Mouse (Mus musculus) liver, postnatal 0 days (tissue): Measurements from ENCODE around the gene Bsnd. TPM values are rescaled to one million over a fixed set of nuclear protein-coding genes. Genes with fewer than 3 reads are reported as not detected.

Experiments used
- ATAC-seq: fragments of 200-750 bp; cut with Nextera tagmentation; 2 replicates; pipeline ENCODE4 v1.8.0; 2017; ENCODE audit warnings: mild to moderate bottlenecking, moderate library complexity
- DNase-seq: peaks from one replicate; pipeline ENCODE4 v3.0.0-alpha.2; 2016
- H3K27ac ChIP-seq: fragments of 300-500 bp; sonication (generic); 2 replicates; pipeline ENCODE4 v1.5.1; 2014; ENCODE audit warnings: antibody characterized with exemption, moderate library complexity, mild to moderate bottlenecking, low read depth
- H3K27me3 ChIP-seq: fragments of 300-500 bp; sonication (generic); 2 replicates; pipeline ENCODE4 v1.6.1; 2014; ENCODE audit warnings: low read length, control low read depth, mixed read lengths; ENCODE audit not compliant: insufficient read depth
- H3K36me3 ChIP-seq: fragments of 300-500 bp; sonication (generic); replicated peaks from 2 replicates; pipeline ENCODE4 v1.6.1; 2014; ENCODE audit warnings: mild to moderate bottlenecking, control low read depth, low read length, moderate library complexity, mixed read lengths; ENCODE audit not compliant: insufficient read depth
- H3K4me1 ChIP-seq: fragments of 300-500 bp; sonication (generic); 2 replicates; pipeline ENCODE4 v1.6.1; 2014; ENCODE audit warnings: antibody characterized with exemption, mild to moderate bottlenecking, control low read depth; ENCODE audit not compliant: insufficient read depth
- H3K4me2 ChIP-seq: fragments of 300-500 bp; sonication (generic); 2 replicates; pipeline ENCODE4 v1.6.1; 2014; ENCODE audit warnings: low read depth, mild to moderate bottlenecking, low read length, moderate library complexity, mixed read lengths
- H3K4me3 ChIP-seq: fragments of 300-500 bp; sonication (generic); 2 replicates; pipeline ENCODE4 v1.5.1; 2014; ENCODE audit warnings: low read depth, low read length
- H3K9ac ChIP-seq: fragments of 300-500 bp; sonication (generic); replicated peaks from 2 replicates; pipeline ENCODE4 v1.6.1; 2014; ENCODE audit warnings: mild to moderate bottlenecking, moderate library complexity
- H3K9me3 ChIP-seq: fragments of 300-500 bp; sonication (generic); 2 replicates; pipeline ENCODE4 v1.6.1; 2016; ENCODE audit warnings: mild to moderate bottlenecking, control low read depth, low read length, mixed read lengths
- CTCF ChIP-seq: sonication (generic); IDR thresholded peaks from 2 replicates; pipeline ENCODE4 v1.5.1; 2016; ENCODE audit warnings: antibody characterized with exemption, low read depth
- EP300 ChIP-seq: IDR thresholded peaks from 2 replicates; pipeline ENCODE4 v1.6.1; 2016; ENCODE audit warnings: antibody characterized with exemption, low read depth, mild to moderate bottlenecking
- WGBS: fragments of 180-500 bp; shearing (Covaris S2); extraction: QIAGEN DNeasy Blood & Tissue Kit; methylation state at CpG from one replicate; pipeline ENCODE4 v1.1.7; 2014; ENCODE audit not compliant: insufficient replicate concordance; 5-methylcytosine and 5-hydroxymethylcytosine counted together
- polyA plus RNA-seq: library from polyadenylated mRNA; unstranded; fragments of >200 nt; fragmentation: Nextera tagmentation; extraction: Ambion mirVana; gene quantifications from 2 replicates; pipeline ENCODE4 v1.2.1, GENCODE M21; 2015

The Bsnd gene
- not detected in 2 replicates for polyA plus RNA-seq

GRCm38 (mm10) chr4:106492116-106492515, at the start of gene Bsnd:
TSS of gene Bsnd (minus strand) at chr4:106492283.
- TF ChIP-seq CTCF: no peak
- no peak for TF ChIP-seq EP300
- no peak within 1 kb of the TSS for H3K4me3 ChIP-seq
- 43% methylated on average over 3 of the region's 3 CpGs for WGBS
- H3K9ac ChIP-seq: no peak within 1 kb of the TSS
- peaks cover 4% of the 10 kb centered on the region; the same call in 1 of the 2 replicates for H3K27me3 ChIP-seq
- peak; percentile 45 for DNase-seq
- H3K36me3 ChIP-seq: no peaks in the 10 kb centered on the region
- no peak within 1 kb of the TSS for H3K27ac ChIP-seq
- no peak within 1 kb of the TSS for H3K4me2 ChIP-seq
- H3K4me1 ChIP-seq: no peaks in the 10 kb centered on the region
- no peaks in the 10 kb centered on the region for H3K9me3 ChIP-seq
- ATAC-seq: peak; percentile 63

DNA sequence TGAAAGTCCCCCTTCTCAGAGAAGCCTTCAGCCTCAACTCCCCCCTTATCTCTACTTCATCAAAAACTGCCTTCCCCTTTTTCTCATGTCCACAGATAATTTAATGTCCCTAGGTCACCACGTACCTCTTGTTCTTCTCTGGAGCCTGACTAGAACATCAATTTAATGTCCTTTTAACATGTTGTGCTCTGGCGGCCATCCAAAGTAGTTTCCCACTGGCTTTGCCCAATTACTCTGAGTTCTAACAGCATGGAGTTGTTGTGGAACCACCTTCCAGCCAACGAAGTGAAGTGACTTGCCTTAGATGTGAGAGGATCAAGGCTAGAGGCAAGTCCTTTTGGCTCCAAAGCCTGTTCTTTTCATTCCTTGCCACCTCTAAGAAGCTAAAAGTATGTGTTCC, 49.4 kb upstream of the Bsnd start:
- H3K4me2 ChIP-seq: no peak overlapping the region
- TF ChIP-seq EP300 (no peak), CTCF (no peak)
- WGBS: 51% methylated on average over 3 of the region's 3 CpGs
- DNase-seq (no peak), ATAC-seq (no peak)
- H3K4me3 ChIP-seq: no peak overlapping the region
- H3K27ac ChIP-seq: no peak overlapping the region
- H3K27me3 ChIP-seq: no peaks in the 10 kb centered on the region
- H3K4me1 ChIP-seq: peaks cover 5% of the 10 kb centered on the region; the same call in 1 of the 2 replicates
- H3K9me3 ChIP-seq: no peaks in the 10 kb centered on the region
- no peak overlapping the region for H3K9ac ChIP-seq
- no peaks in the 10 kb centered on the region for H3K36me3 ChIP-seq

GRCm38 (mm10) chr4:106539756-106540155, 47.7 kb upstream of the Bsnd start:
- H3K9ac ChIP-seq: no peak overlapping the region
- H3K9me3 ChIP-seq: no peaks in the 10 kb centered on the region
- 66% methylated on average over 5 of the region's 5 CpGs for WGBS
- H3K27ac ChIP-seq: no peak overlapping the region
- H3K27me3 ChIP-seq: no peaks in the 10 kb centered on the region
- H3K4me1 ChIP-seq: no peaks in the 10 kb centered on the region
- DNase-seq: no peak
- H3K36me3 ChIP-seq: no peaks in the 10 kb centered on the region
- TF ChIP-seq CTCF (no peak), EP300 (no peak)
- no peak for ATAC-seq
- no peak overlapping the region for H3K4me2 ChIP-seq
- no peak overlapping the region for H3K4me3 ChIP-seq

- H3K9ac ChIP-seq: no peak overlapping the region
- H3K4me3 ChIP-seq: no peak overlapping the region
- ATAC-seq (no peak), DNase-seq (no peak)
- H3K27me3 ChIP-seq: no peaks in the 10 kb centered on the region
- no peak overlapping the region for H3K4me2 ChIP-seq
- peaks cover 7% of the 10 kb centered on the region for H3K4me1 ChIP-seq
- H3K36me3 ChIP-seq: no peaks in the 10 kb centered on the region
- 36% methylated on average over 7 of the region's 7 CpGs for WGBS
- no peaks in the 10 kb centered on the region for H3K9me3 ChIP-seq
- no peak overlapping the region for H3K27ac ChIP-seq
- TF ChIP-seq EP300 (no peak), CTCF (no peak)
Measured at GRCm38 (mm10) chr4:106534256-106534655, 42.2 kb upstream of the Bsnd start.

- Histone ChIP-seq H3K4me3 (no peak overlapping the region), H3K9me3 (no peaks in the 10 kb centered on the region), H3K36me3 (no peaks in the 10 kb centered on the region), H3K4me1 (peaks cover 11% of the 10 kb centered on the region), H3K4me2 (no peak overlapping the region), H3K27me3 (no peaks in the 10 kb centered on the region), H3K9ac (no peak overlapping the region), H3K27ac (no peak overlapping the region)
- 29% methylated on average over 7 of the region's 7 CpGs for WGBS
- DNase-seq: no peak
- peak; percentile 22; the same call in 1 of the 2 replicates for ATAC-seq
- TF ChIP-seq CTCF: peak; percentile 69
- TF ChIP-seq EP300: no peak
Measured at GRCm38 (mm10) chr4:106533421-106534080, 41.5 kb upstream of the Bsnd start.

DNA sequence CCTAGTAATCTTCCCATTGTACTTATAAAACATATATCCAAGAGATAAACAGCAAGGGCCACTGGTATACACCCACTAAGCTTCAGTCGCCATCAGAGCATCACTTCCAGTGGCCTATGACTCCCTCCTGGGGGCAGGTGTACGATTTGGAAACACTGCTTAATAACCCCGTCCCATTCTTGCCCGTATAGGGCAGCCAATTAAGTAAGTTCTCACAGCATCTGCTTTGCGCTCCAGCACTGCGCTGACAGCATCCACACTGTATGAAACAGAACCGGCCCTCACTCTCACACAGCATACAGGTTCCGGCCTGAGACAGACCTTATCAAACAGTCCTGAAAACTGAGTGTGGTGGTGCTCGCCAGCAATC, 38.0 kb upstream of the Bsnd start:
- Histone ChIP-seq H3K4me2 (no peak overlapping the region), H3K9me3 (no peaks in the 10 kb centered on the region), H3K4me1 (peaks cover 11% of the 10 kb centered on the region), H3K36me3 (no peaks in the 10 kb centered on the region), H3K27ac (no peak overlapping the region), H3K4me3 (no peak overlapping the region), H3K9ac (no peak overlapping the region), H3K27me3 (no peaks in the 10 kb centered on the region)
- no peak for ATAC-seq
- DNase-seq: no peak
- WGBS: 67% methylated on average over 9 of the region's 9 CpGs
- no peak for TF ChIP-seq EP300
- no peak for TF ChIP-seq CTCF
